24 mouse cellular contexts compared by ENCODE assay signal in the genomic region with DNA sequence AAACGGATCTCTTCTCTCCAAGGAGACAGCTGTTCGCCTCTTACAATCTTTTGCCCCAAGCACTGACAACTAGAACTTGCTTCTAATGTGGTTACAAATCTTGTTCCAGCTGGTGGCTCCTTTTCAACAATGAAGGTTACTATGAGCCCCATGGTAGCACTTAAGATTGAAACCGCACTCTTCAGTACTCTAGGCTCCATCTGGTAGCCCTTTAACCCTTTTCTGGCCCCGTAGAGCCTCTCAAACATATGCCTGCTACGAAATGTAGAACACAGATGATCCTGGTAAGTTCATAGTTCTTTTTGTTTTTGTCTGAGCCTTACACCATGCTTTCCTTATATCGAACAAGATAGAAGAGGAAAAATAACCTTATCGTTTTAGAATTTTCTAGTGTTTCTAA.
DNase-seq lines count a peak whose midpoint lies in the region; ATAC-seq lines count a peak whose summit lies in the region.
"Had no signal": no experiment of that assay in that cellular context is flagged by ENCODE, and none has a peak within 500 bp of the region (broad histone marks: within the 10 kb centered on the region; RNA-seq: fewer than 3 reads in every experiment).

No protein-coding gene starts in this region.

- H3K4me2 ChIP-seq in neural tube, embryonic 15.5 days = no peak overlapping the region
- no peak overlapping the region for H3K4me2 ChIP-seq in neural tube, embryonic 14.5 days (ENCODE audit: low read depth, low read length)
- H3K4me2 ChIP-seq: embryonic facial prominence, embryonic 15.5 days; heart, embryonic 11.5 days; hindbrain, embryonic 14.5 days; intestine, embryonic 15.5 days had no signal

- no peak overlapping the region for H3K9ac ChIP-seq in neural tube, embryonic 15.5 days (replicated peaks)
- no peak overlapping the region for H3K9ac ChIP-seq in neural tube, embryonic 14.5 days (replicated peaks; ENCODE audit: low read depth, low read length)
- H3K9ac ChIP-seq: embryonic facial prominence, embryonic 15.5 days; hindbrain, embryonic 14.5 days; intestine, embryonic 15.5 days had no signal

- H3K27ac ChIP-seq in neural tube, embryonic 15.5 days (replicated peaks) = no peak overlapping the region
- H3K27ac ChIP-seq in neural tube, embryonic 14.5 days (ENCODE audit: low read depth, low read length) = no peak overlapping the region
- H3K27ac ChIP-seq in heart, embryonic 10.5 days = no peak overlapping the region
- H3K27ac ChIP-seq: embryonic facial prominence, embryonic 15.5 days; forebrain, embryonic 10.5 days; hindbrain, embryonic 10.5 days; hindbrain, embryonic 14.5 days; intestine, embryonic 15.5 days had no signal

- peak; percentile 16 for DNase-seq in neural tube, embryonic 10.5 days (ENCODE audit: extremely low spot score, low spot score)
- peak; percentile 45 for DNase-seq in embryo, embryonic 11 days
- peak; percentile 36 for DNase-seq in forelimb bud, embryonic 11.5 days (ENCODE audit: low read depth, low spot score)
- DNase-seq in heart, embryonic 10.5 days (ENCODE audit: low spot score) = no peak
- no peak for DNase-seq in frontal cortex, postnatal 14 days (ENCODE audit: low spot score in 2 of 2)
- DNase-seq: adrenal gland, postnatal 10 days; B cell, adult 2 months; cerebellum, adult 11 months; cerebellum, adult 8-10 months; cerebellum, postnatal 14 days; gastrocnemius, postnatal 25 days; kidney, adult 18-20 months had no signal

- H3K4me1 ChIP-seq in neural tube, embryonic 15.5 days = no peaks in the 10 kb centered on the region
- 0 out of 2 replicates have a peak, but pooled peaks cover 3% of the 10 kb centered on the region for H3K4me1 ChIP-seq in neural tube, embryonic 14.5 days (ENCODE audit: control insufficient read depth, insufficient read depth, low read length)
- H3K4me1 ChIP-seq in heart, embryonic 10.5 days = 0 out of 2 replicates have a peak, but pooled peaks cover 4% of the 10 kb centered on the region
- H3K4me1 ChIP-seq: embryonic facial prominence, embryonic 15.5 days; forebrain, embryonic 10.5 days; intestine, embryonic 15.5 days had no signal

- WGBS in neural tube, embryonic 15.5 days = 48% methylated on average over 7 of the region's 7 CpGs
- 47% methylated on average over 7 of the region's 7 CpGs for WGBS in neural tube, embryonic 14.5 days
- WGBS in heart, embryonic 10.5 days = 69% methylated on average over 7 of the region's 7 CpGs

- H3K9me3 ChIP-seq in neural tube, embryonic 15.5 days (replicated peaks) = no peaks in the 10 kb centered on the region
- no peaks in the 10 kb centered on the region for H3K9me3 ChIP-seq in neural tube, embryonic 14.5 days (ENCODE audit: control insufficient read depth, low read length)
- H3K9me3 ChIP-seq in heart, embryonic 10.5 days = no peaks in the 10 kb centered on the region
- H3K9me3 ChIP-seq: embryonic facial prominence, embryonic 15.5 days; forebrain, embryonic 10.5 days; hindbrain, embryonic 10.5 days; intestine, embryonic 15.5 days had no signal

- H3K27me3 ChIP-seq in neural tube, embryonic 15.5 days (replicated peaks) = no peaks in the 10 kb centered on the region
- H3K27me3 ChIP-seq in neural tube, embryonic 14.5 days (ENCODE audit: control insufficient read depth, insufficient read depth, low read length) = no peaks in the 10 kb centered on the region
- no peaks in the 10 kb centered on the region for H3K27me3 ChIP-seq in heart, embryonic 10.5 days (ENCODE audit: insufficient read depth, poor library complexity, severe bottlenecking)
- H3K27me3 ChIP-seq: embryonic facial prominence, embryonic 15.5 days; intestine, embryonic 15.5 days had no signal

- H3K36me3 ChIP-seq in neural tube, embryonic 15.5 days = no peaks in the 10 kb centered on the region
- H3K36me3 ChIP-seq in neural tube, embryonic 14.5 days (ENCODE audit: control insufficient read depth, insufficient read depth, low read length) = no peaks in the 10 kb centered on the region
- H3K36me3 ChIP-seq in heart, embryonic 10.5 days = no peaks in the 10 kb centered on the region
- H3K36me3 ChIP-seq: embryonic facial prominence, embryonic 15.5 days; forebrain, embryonic 10.5 days; G1E; hindbrain, embryonic 10.5 days; intestine, embryonic 15.5 days had no signal

- no peak overlapping the region for H3K4me3 ChIP-seq in neural tube, embryonic 15.5 days (replicated peaks)
- H3K4me3 ChIP-seq in neural tube, embryonic 14.5 days (ENCODE audit: low read depth, low read length) = no peak overlapping the region
- H3K4me3 ChIP-seq in heart, embryonic 10.5 days = no peak overlapping the region
- H3K4me3 ChIP-seq: embryonic facial prominence, embryonic 15.5 days; erythroblast, embryonic 14.5 days; forebrain, embryonic 10.5 days; hindbrain, embryonic 10.5 days; intestine, embryonic 15.5 days had no signal

- ATAC-seq in neural tube, embryonic 15.5 days (ENCODE audit: low FRiP score) = no peak
- peak; percentile 44; the same call in 1 of the 2 replicates for ATAC-seq in neural tube, embryonic 14.5 days (ENCODE audit: low read depth)
- ATAC-seq: CD4-positive, CD25-positive, alpha-beta regulatory T cell, adult 4 months; forebrain, embryonic 14.5 days; intestine, embryonic 15.5 days had no signal

Comparison
In these comparisons a context has a peak if more than half of its experiments do, and no peak if none do; other contexts are left out.
1. DNase-seq: peak in neural tube, embryonic 10.5 days (single experiment), embryo, embryonic 11 days (single experiment) and forelimb bud, embryonic 11.5 days (single experiment); none in heart, embryonic 10.5 days (single experiment) and frontal cortex, postnatal 14 days (0 of 2).